Mouse (Mus musculus) liver, embryonic 13.5 days (tissue): Measurements from ENCODE around the gene Rab26. TPM values are rescaled to one million over a fixed set of nuclear protein-coding genes. Genes with fewer than 3 reads are reported as not detected.

Source experiments
- ATAC-seq: fragments of 200-750 bp; cut with Nextera tagmentation; 2 replicates; pipeline ENCODE4 v1.8.0; 2017; ENCODE audit warnings: low read depth, mild to moderate bottlenecking, moderate number of reproducible peaks, moderate library complexity
- DNase-seq: peaks from one replicate; pipeline ENCODE4 v3.0.0; 2022
- H3K27ac ChIP-seq: fragments of 300-500 bp; sonication (generic); 2 replicates; pipeline ENCODE4 v1.5.1; 2015; ENCODE audit warnings: moderate library complexity, mild to moderate bottlenecking, inconsistent platforms
- H3K27me3 ChIP-seq: fragments of 300-500 bp; sonication (generic); 2 replicates; pipeline ENCODE4 v1.6.1; 2015; ENCODE audit warnings: mild to moderate bottlenecking, inconsistent platforms
- H3K36me3 ChIP-seq: fragments of 300-500 bp; sonication (generic); 2 replicates; pipeline ENCODE4 v1.6.1; 2015; ENCODE audit warnings: mild to moderate bottlenecking, inconsistent platforms
- H3K4me1 ChIP-seq: fragments of 300-500 bp; sonication (generic); replicated peaks from 2 replicates; pipeline ENCODE4 v1.6.1; 2015; ENCODE audit warnings: inconsistent platforms
- H3K4me2 ChIP-seq: fragments of 300-500 bp; sonication (generic); 2 replicates; pipeline ENCODE4 v1.6.1; 2015; ENCODE audit warnings: inconsistent platforms, mild to moderate bottlenecking, moderate library complexity
- H3K4me3 ChIP-seq: fragments of 300-500 bp; sonication (generic); replicated peaks from 2 replicates; pipeline ENCODE4 v1.5.1; 2015; ENCODE audit warnings: mild to moderate bottlenecking, inconsistent platforms
- H3K9ac ChIP-seq: fragments of 300-500 bp; sonication (generic); 2 replicates; pipeline ENCODE4 v1.6.1; 2015; ENCODE audit warnings: mild to moderate bottlenecking, inconsistent platforms
- H3K9me3 ChIP-seq: fragments of 300-500 bp; sonication (generic); replicated peaks from 2 replicates; pipeline ENCODE4 v1.6.1; 2016; ENCODE audit warnings: inconsistent platforms
- WGBS: fragments of 180-500 bp; shearing (Covaris S2); methylation state at CpG from one replicate; pipeline ENCODE4 v1.1.7; 2015; ENCODE audit not compliant: insufficient replicate concordance; 5-methylcytosine and 5-hydroxymethylcytosine counted together
- polyA plus RNA-seq: library from polyadenylated mRNA; unstranded; fragments of >200 nt; fragmentation: Nextera tagmentation; extraction: Ambion mirVana; gene quantifications from 2 replicates; pipeline ENCODE4 v1.2.1, GENCODE M21; 2015

The Rab26 gene
- polyA plus RNA-seq, 1 experiment from 2014 or later: 0.99 TPM

DNA sequence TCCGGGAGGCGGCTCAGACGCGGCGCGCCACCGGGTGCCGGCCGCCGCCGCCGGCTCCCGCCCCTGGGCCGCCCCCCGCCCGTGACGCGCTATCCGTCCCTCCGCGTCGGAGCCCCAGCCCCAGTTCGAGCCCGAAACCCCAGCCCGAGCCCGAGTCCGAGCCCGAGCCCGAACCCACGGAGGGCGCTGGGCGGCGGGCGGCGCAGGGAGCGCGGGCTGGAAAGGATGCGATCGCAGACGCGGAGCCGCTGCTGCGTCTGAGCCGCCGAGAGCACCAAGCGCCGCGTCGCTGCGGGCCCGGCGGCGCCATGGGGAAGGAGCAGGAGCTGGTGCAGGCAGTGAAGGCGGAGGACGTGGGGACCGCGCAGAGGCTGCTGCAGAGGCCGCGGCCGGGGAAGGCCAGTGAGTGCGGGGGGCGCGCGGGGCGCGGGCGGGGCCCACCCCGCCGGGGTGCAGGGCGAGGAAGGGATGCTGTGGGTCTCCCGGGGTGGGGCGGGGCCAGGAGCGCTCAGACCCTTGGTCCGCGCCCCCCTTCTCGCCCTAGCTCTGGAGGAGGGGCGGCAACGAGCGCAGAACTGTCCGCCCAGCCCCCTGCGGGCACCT lies 45.2 kb downstream of the Rab26 start:
- Histone ChIP-seq H3K4me1 (peaks cover 23% of the 10 kb centered on the region), H3K9me3 (no peaks in the 10 kb centered on the region), H3K9ac (peak overlapping the region; percentile 50), H3K4me3 (peak overlapping the region; percentile 59), H3K36me3 (no peaks in the 10 kb centered on the region), H3K27me3 (peaks cover 77% of the 10 kb centered on the region), H3K4me2 (peak overlapping the region; percentile 76), H3K27ac (no peak overlapping the region)
- no peak for DNase-seq
- peak; percentile 35 for ATAC-seq
- WGBS: 1% methylated on average over 75 of the region's 81 CpGs

DNA sequence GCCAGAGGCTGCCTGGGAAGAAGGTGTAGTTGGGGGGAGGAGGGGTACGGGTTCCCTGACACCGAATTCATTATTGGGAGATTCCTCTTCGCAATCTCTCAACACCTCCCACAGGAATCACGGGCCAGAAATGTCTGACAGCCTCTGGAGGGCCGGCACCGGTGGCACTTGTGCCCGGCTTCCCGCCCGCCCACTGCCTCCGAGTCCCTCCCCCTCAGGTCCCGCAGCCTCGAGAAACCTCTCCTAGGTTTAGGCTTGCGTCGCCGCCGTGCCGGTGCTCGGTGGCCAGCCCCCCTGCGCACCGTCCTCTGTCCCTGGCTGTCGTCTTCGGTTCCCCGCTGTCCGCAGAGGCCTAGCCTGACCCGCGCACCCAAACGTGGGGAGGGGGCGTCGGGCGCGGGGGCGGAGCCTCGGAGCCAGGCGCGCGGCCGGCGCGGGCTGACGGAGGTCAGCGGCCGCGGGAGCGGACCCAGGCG lies 45.8 kb downstream of the Rab26 start, which contains the start of gene Caskin1:
Gene Caskin1 (plus strand): TSS at position 416 of the 476 bp plus-strand sequence.
- Histone ChIP-seq H3K9ac (peak within 1 kb of the TSS; percentile 50), H3K9me3 (no peaks in the 10 kb centered on the region), H3K4me2 (peak within 1 kb of the TSS; percentile 76), H3K4me1 (peaks cover 23% of the 10 kb centered on the region), H3K36me3 (no peaks in the 10 kb centered on the region), H3K27ac (no peak within 1 kb of the TSS), H3K4me3 (peak within 1 kb of the TSS; percentile 59), H3K27me3 (peaks cover 82% of the 10 kb centered on the region)
- no peak for ATAC-seq
- DNase-seq: no peak
- WGBS: under 1% methylated on average over 45 of the region's 45 CpGs

DNA sequence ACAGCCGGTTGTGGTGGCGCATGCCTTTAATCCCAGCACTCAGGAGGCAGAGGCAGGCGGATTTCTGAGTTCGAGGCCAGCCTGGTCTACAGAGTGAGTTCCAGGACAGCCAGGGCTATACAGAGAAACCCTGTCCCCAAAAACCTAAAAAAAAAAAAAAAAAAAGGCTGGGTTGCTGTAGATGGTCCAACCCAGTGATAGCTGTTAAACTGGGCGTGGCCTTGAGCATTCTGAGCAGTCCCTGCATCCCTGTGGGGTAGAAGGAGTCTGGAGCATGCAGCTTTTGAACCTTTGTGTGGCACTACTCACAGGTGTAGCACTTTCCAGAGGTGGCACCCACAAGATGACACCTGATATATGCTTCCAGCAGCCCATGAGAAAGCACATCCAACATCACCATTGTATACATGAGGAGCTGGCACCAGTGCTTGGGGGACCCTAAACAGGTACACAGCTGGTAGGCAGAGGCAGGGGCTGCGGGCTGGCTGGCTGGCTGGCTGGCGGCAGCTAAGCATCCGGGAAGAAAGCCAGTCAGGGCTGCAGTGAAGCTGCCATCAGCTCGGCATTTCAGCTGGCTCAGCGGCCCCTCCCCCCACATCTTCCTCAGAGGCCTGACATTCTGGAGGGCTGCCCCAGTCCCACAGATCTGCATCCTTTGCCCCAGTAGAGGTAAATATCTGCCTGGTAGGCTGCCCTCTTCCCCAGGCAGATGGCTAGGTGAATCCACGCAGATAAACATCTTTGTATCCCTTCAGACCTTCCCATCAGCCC lies 48.7 kb downstream of the Rab26 start:
- no peak for DNase-seq
- H3K36me3 ChIP-seq: no peaks in the 10 kb centered on the region
- H3K9ac ChIP-seq: no peak overlapping the region
- H3K4me1 ChIP-seq: peaks cover 25% of the 10 kb centered on the region
- 42% methylated on average over 11 of the region's 11 CpGs for WGBS
- no peak overlapping the region for H3K4me2 ChIP-seq
- ATAC-seq: no peak
- H3K9me3 ChIP-seq: no peaks in the 10 kb centered on the region
- no peak overlapping the region for H3K4me3 ChIP-seq
- peaks cover 64% of the 10 kb centered on the region for H3K27me3 ChIP-seq
- H3K27ac ChIP-seq: no peak overlapping the region

GRCm38 (mm10) chr17:24483495-24483894 lies 50.5 kb downstream of the Rab26 start:
- no peak for ATAC-seq
- H3K4me3 ChIP-seq: no peak overlapping the region
- 80% methylated on average over 3 of the region's 3 CpGs for WGBS

GRCm38 (mm10) chr17:24481027-24481815 lies 52.8 kb downstream of the Rab26 start:
- no peaks in the 10 kb centered on the region for H3K9me3 ChIP-seq
- H3K27ac ChIP-seq: no peak overlapping the region
- peaks cover 19% of the 10 kb centered on the region for H3K36me3 ChIP-seq
- H3K4me3 ChIP-seq: no peak overlapping the region
- peaks cover 34% of the 10 kb centered on the region for H3K4me1 ChIP-seq
- DNase-seq: no peak
- WGBS: 89% methylated on average over 20 of the region's 20 CpGs
- H3K9ac ChIP-seq: no peak overlapping the region
- H3K4me2 ChIP-seq: no peak overlapping the region
- H3K27me3 ChIP-seq: peaks cover 24% of the 10 kb centered on the region
- ATAC-seq: no peak

More at GRCm38 (mm10) chr17:24483495-24483894, 50.5 kb downstream of the Rab26 start:
- Histone ChIP-seq H3K36me3 (no peaks in the 10 kb centered on the region), H3K9me3 (no peaks in the 10 kb centered on the region), H3K27me3 (peaks cover 46% of the 10 kb centered on the region), H3K4me1 (peaks cover 23% of the 10 kb centered on the region), H3K4me2 (no peak overlapping the region), H3K27ac (no peak overlapping the region), H3K9ac (no peak overlapping the region)
- DNase-seq: no peak

GRCm38 (mm10) chr17:24480201-24480826 lies 53.7 kb downstream of the Rab26 start:
- Histone ChIP-seq H3K4me3 (no peak overlapping the region), H3K36me3 (peaks cover 28% of the 10 kb centered on the region), H3K27ac (peak overlapping the region; percentile 82), H3K27me3 (peaks cover 15% of the 10 kb centered on the region), H3K9ac (peak overlapping the region; percentile 33; the same call in 1 of the 2 replicates), H3K9me3 (no peaks in the 10 kb centered on the region), H3K4me2 (peak overlapping the region; percentile 76), H3K4me1 (peaks cover 33% of the 10 kb centered on the region)
- DNase-seq: no peak
- ATAC-seq: no peak
- 42% methylated on average over 3 of the region's 3 CpGs for WGBS

GRCm38 (mm10) chr17:24479431-24479830 lies 54.6 kb downstream of the Rab26 start:
- Histone ChIP-seq H3K4me1 (peaks cover 32% of the 10 kb centered on the region), H3K36me3 (peaks cover 37% of the 10 kb centered on the region), H3K9ac (peak overlapping the region; percentile 88; the same call in 1 of the 2 replicates), H3K27ac (peak overlapping the region; percentile 94), H3K27me3 (peaks cover 7% of the 10 kb centered on the region; the same call in 1 of the 2 replicates), H3K4me2 (peak overlapping the region; percentile 76), H3K9me3 (no peaks in the 10 kb centered on the region), H3K4me3 (peak overlapping the region; percentile 84)
- no peak for DNase-seq
- no peak for ATAC-seq
- 12% methylated on average over 1 of the region's 1 CpGs for WGBS

DNA sequence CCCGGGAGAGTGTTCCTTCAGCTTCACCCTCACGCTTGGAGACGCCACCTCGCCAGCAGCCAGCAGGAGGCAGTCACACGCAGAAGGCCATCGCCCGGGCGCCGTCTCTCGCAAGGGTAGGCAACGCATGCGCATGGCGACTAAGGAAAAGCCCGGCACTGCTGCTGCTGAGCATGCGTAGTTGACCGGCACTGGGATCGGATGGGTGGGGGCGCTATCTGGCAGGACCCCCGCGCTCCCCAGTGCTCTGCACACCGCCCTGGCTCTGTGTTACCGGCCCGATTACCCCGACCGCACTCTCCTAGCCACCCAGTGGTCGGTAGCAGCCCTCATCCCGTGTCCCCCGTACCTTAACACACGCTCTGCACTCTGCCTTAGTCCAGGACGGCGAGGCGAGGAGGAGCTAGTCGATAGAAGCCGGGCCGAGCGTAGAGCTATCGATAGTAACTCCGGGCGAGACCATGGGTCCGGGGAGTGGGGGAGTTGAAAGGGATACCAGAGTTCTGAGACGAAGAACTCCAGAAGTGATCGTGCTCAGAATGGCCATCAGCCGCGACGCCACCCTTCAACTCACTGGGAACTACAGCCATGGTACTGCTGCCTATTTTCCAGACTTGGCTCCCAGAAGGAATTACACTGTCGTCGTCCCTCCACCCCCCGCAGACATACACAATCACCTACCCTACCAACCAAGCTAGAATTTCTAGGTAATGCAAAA lies 55.2 kb downstream of the Rab26 start, which contains the start of gene Mlst8:
Gene Mlst8 (minus strand): TSS at position 416 of the 718 bp plus-strand sequence.
- peak; percentile 95 for DNase-seq
- under 1% methylated on average over 48 of the region's 48 CpGs for WGBS
- Histone ChIP-seq H3K4me3 (peak within 1 kb of the TSS; percentile 84), H3K4me2 (peak within 1 kb of the TSS; percentile 76), H3K36me3 (peaks cover 43% of the 10 kb centered on the region), H3K27ac (peak within 1 kb of the TSS; percentile 94), H3K27me3 (peaks cover 6% of the 10 kb centered on the region; the same call in 1 of the 2 replicates), H3K9ac (peak within 1 kb of the TSS; percentile 88), H3K9me3 (no peaks in the 10 kb centered on the region), H3K4me1 (peaks cover 36% of the 10 kb centered on the region)
- ATAC-seq: peak; percentile 90

DNA sequence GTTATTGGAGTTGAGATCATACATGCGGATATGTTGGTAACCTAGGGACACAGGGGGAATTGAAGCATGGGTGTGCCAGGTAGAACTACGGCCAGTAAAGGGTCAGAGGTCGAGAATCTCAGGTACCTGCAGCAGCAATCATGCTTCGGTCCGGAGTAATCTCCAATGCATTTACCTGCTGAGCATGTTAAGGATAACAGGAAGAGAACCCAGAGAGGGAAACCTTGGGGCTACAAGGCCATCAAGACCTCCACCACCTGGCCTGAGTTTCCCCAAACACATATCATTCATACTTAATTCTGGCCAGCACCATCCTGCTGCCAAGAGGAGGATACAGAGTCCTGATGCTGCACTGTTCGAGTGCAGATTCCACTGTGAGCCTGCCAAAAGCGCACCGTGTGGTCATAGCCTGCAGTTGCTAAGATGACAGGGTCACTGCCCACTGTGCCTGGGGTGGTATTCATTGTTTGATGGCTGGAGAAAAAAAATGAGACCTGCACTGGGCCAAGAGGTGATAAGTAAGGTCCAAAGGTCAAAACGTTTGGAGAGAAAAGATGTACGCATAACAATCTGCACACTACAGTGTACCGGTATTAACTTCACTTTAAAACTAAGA lies 55.9 kb downstream of the Rab26 start:
- Histone ChIP-seq H3K4me1 (peaks cover 43% of the 10 kb centered on the region), H3K9ac (peak overlapping the region; percentile 88), H3K9me3 (no peaks in the 10 kb centered on the region), H3K36me3 (peaks cover 50% of the 10 kb centered on the region), H3K27me3 (no peaks in the 10 kb centered on the region), H3K4me3 (peak overlapping the region; percentile 84), H3K4me2 (peak overlapping the region; percentile 76), H3K27ac (peak overlapping the region; percentile 94)
- 50% methylated on average over 11 of the region's 11 CpGs for WGBS
- no peak for DNase-seq
- ATAC-seq: no peak
